Mouse (Mus musculus): Measurements from ENCODE around the gene Gm45521. TPM values are rescaled to one million over a fixed set of nuclear protein-coding genes. Genes with fewer than 3 reads are reported as not detected.

Gene Gm45521
- total and polyA plus RNA-seq, 2 experiments from 2014 or later, result not detected

GRCm38 (mm10) chr14:7932151-7932550 is 24.9 kb upstream of the Gm45521 start:
- WGBS, result 86% methylated on average over 4 of the region's 4 CpGs
- Histone ChIP-seq H3K4me2 (ENCODE audit: low read depth, low read length) (no peak overlapping the region), H3K4me1 (ENCODE audit: control insufficient read depth, insufficient read depth) (no peaks in the 10 kb centered on the region), H3K9me3 (replicated peaks; ENCODE audit: control insufficient read depth, low read length) (no peaks in the 10 kb centered on the region), H3K4me3 (ENCODE audit: low read depth, low read length) (no peak overlapping the region), H3K9ac (replicated peaks; ENCODE audit: low read depth, low read length) (no peak overlapping the region), H3K36me3 (replicated peaks; ENCODE audit: control insufficient read depth, insufficient read depth, low read length) (peaks cover 47% of the 10 kb centered on the region), H3K27ac (ENCODE audit: low read depth) (no peak overlapping the region), H3K27me3 (ENCODE audit: control insufficient read depth, insufficient read depth, low read length) (no peaks in the 10 kb centered on the region)
- DNase-seq (ENCODE audit: low spot score), result no peak
- no peak for TF ChIP-seq EP300 (IDR thresholded peaks at IDR 0.05; ENCODE audit: low read depth)
- TF ChIP-seq CTCF (IDR thresholded peaks at IDR 0.05; ENCODE audit: low read depth), result no peak
- no peak for ATAC-seq (ENCODE audit: insufficient read depth, low read depth)

GRCm38 (mm10) chr14:7934166-7934565 is 22.9 kb upstream of the Gm45521 start:
- no peak for TF ChIP-seq EP300 (IDR thresholded peaks at IDR 0.05; ENCODE audit: low read depth)
- TF ChIP-seq CTCF (IDR thresholded peaks at IDR 0.05; ENCODE audit: low read depth), result no peak

GRCm38 (mm10) chr14:7937052-7937630 is 19.9 kb upstream of the Gm45521 start:
- DNase-seq (ENCODE audit: low spot score) (peak; percentile 30), ATAC-seq (ENCODE audit: insufficient read depth, low read depth) (0 out of 2 replicates have a peak, but pooled peaks have one; percentile 17)
- Histone ChIP-seq H3K9me3 (replicated peaks; ENCODE audit: control insufficient read depth, low read length) (no peaks in the 10 kb centered on the region), H3K9ac (replicated peaks; ENCODE audit: low read depth, low read length) (no peak overlapping the region), H3K27ac (ENCODE audit: low read depth) (no peak overlapping the region), H3K4me3 (ENCODE audit: low read depth, low read length) (no peak overlapping the region), H3K4me1 (ENCODE audit: control insufficient read depth, insufficient read depth) (0 out of 2 replicates have a peak, but pooled peaks cover 6% of the 10 kb centered on the region), H3K4me2 (ENCODE audit: low read depth, low read length) (peak overlapping the region; percentile 11; the same call in 1 of the 2 replicates), H3K36me3 (replicated peaks; ENCODE audit: control insufficient read depth, insufficient read depth, low read length) (0 out of 2 replicates have a peak, but pooled peaks cover 36% of the 10 kb centered on the region), H3K27me3 (ENCODE audit: control insufficient read depth, insufficient read depth, low read length) (no peaks in the 10 kb centered on the region)
- WGBS, result 32% methylated on average over 17 of the region's 17 CpGs
- no peak for TF ChIP-seq EP300 (IDR thresholded peaks at IDR 0.05; ENCODE audit: low read depth)
- TF ChIP-seq CTCF (IDR thresholded peaks at IDR 0.05; ENCODE audit: low read depth), result peak; percentile 50

More at GRCm38 (mm10) chr14:7934166-7934565, 22.9 kb upstream of the Gm45521 start:
- no peak overlapping the region for H3K4me3 ChIP-seq (ENCODE audit: low read depth, low read length)
- peaks cover 43% of the 10 kb centered on the region for H3K36me3 ChIP-seq (replicated peaks; ENCODE audit: control insufficient read depth, insufficient read depth, low read length)
- ATAC-seq (ENCODE audit: insufficient read depth, low read depth), result no peak
- WGBS, result 88% methylated on average over 7 of the region's 7 CpGs
- DNase-seq (ENCODE audit: low spot score), result no peak
- no peak overlapping the region for H3K4me2 ChIP-seq (ENCODE audit: low read depth, low read length)
- no peak overlapping the region for H3K9ac ChIP-seq (replicated peaks; ENCODE audit: low read depth, low read length)
- no peak overlapping the region for H3K27ac ChIP-seq (ENCODE audit: low read depth)
- H3K27me3 ChIP-seq (ENCODE audit: control insufficient read depth, insufficient read depth, low read length), result no peaks in the 10 kb centered on the region
- no peaks in the 10 kb centered on the region for H3K9me3 ChIP-seq (replicated peaks; ENCODE audit: control insufficient read depth, low read length)
- no peaks in the 10 kb centered on the region for H3K4me1 ChIP-seq (ENCODE audit: control insufficient read depth, insufficient read depth)

GRCm38 (mm10) chr14:7938809-7939784 is 18.0 kb upstream of the Gm45521 start:
- no peaks in the 10 kb centered on the region for H3K9me3 ChIP-seq (replicated peaks; ENCODE audit: control insufficient read depth, low read length)
- no peak overlapping the region for H3K4me3 ChIP-seq (ENCODE audit: low read depth, low read length)
- H3K4me1 ChIP-seq (ENCODE audit: control insufficient read depth, insufficient read depth), result peaks cover 16% of the 10 kb centered on the region
- H3K27ac ChIP-seq (ENCODE audit: low read depth), result no peak overlapping the region
- H3K36me3 ChIP-seq (replicated peaks; ENCODE audit: control insufficient read depth, insufficient read depth, low read length), result 0 out of 2 replicates have a peak, but pooled peaks cover 28% of the 10 kb centered on the region
- DNase-seq (ENCODE audit: low spot score), result no peak
- TF ChIP-seq EP300 (IDR thresholded peaks at IDR 0.05; ENCODE audit: low read depth) (no peak), CTCF (IDR thresholded peaks at IDR 0.05; ENCODE audit: low read depth) (no peak)
- H3K9ac ChIP-seq (replicated peaks; ENCODE audit: low read depth, low read length), result no peak overlapping the region
- no peaks in the 10 kb centered on the region for H3K27me3 ChIP-seq (ENCODE audit: control insufficient read depth, insufficient read depth, low read length)
- no peak overlapping the region for H3K4me2 ChIP-seq (ENCODE audit: low read depth, low read length)
- 83% methylated on average over 19 of the region's 19 CpGs for WGBS
- ATAC-seq (ENCODE audit: insufficient read depth, low read depth), result no peak

DNA sequence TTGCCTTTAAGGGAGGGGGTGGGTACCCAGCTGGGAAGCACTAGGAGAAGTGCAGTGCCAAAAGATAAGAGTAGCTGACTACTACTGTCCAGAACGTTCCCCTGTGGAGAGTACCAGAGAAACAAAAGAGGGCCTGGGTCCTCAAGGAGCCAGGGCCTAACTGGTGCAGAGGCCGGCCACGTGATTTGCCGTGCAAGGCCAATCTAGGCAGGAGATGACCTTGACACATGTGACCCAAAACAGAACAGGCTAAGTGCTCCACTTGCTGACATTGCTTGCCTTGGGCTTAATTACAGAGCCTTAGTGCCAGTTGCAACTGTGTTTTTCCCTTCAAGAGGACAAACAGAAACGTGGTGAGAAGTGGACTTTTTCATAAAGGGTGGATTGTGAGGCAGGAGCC is 15.7 kb upstream of the Gm45521 start:
- ATAC-seq (ENCODE audit: insufficient read depth, low read depth), result no peak

More for the DNA sequence above, 15.7 kb upstream of the Gm45521 start:
- Histone ChIP-seq H3K4me3 (ENCODE audit: low read depth, low read length) (no peak overlapping the region), H3K27me3 (ENCODE audit: control insufficient read depth, insufficient read depth, low read length) (no peaks in the 10 kb centered on the region), H3K4me1 (ENCODE audit: control insufficient read depth, insufficient read depth) (peaks cover 16% of the 10 kb centered on the region), H3K4me2 (ENCODE audit: low read depth, low read length) (no peak overlapping the region), H3K27ac (ENCODE audit: low read depth) (0 out of 2 replicates have a peak overlapping the region, but pooled peaks have one; percentile 32), H3K9me3 (replicated peaks; ENCODE audit: control insufficient read depth, low read length) (no peaks in the 10 kb centered on the region), H3K9ac (replicated peaks; ENCODE audit: low read depth, low read length) (no peak overlapping the region), H3K36me3 (replicated peaks; ENCODE audit: control insufficient read depth, insufficient read depth, low read length) (peaks cover 39% of the 10 kb centered on the region; the same call in 1 of the 2 replicates)
- WGBS, result 24% methylated on average over 5 of the region's 5 CpGs
- no peak for DNase-seq (ENCODE audit: low spot score)
- no peak for TF ChIP-seq EP300 (IDR thresholded peaks at IDR 0.05; ENCODE audit: low read depth)
- TF ChIP-seq CTCF (IDR thresholded peaks at IDR 0.05; ENCODE audit: low read depth), result no peak
